9 mouse cellular contexts compared by ENCODE assay signal in the genomic region with DNA sequence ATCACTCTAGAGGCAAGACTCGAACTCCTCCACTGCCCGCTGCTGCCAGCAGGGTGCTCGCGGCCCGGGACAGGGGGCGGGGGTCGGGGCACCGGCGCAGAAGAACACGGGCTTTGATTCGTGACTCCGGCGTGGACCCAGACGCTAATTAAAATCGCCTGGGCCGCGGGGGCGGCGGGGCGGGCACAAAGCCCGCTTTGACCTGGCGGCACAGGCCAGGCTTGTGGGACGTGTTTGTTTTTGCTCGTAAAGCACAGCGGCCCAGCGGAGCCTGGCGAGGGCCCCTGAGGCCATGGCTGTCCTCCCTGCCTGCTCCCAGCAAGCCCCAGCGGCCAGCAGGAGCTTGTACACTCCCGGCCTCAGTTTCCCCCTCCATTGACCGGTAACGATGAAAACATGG. TPM values are rescaled to one million over a fixed set of nuclear protein-coding genes. Genes with fewer than 3 reads are reported as not detected.
A peak's percentile ranks its signal among the peaks of the same experiment; 100 is the strongest.
DNase-seq lines count a peak whose midpoint lies in the region; ATAC-seq and TF ChIP-seq lines count a peak whose summit lies in the region.
"Had no signal": no experiment of that assay in that cellular context is flagged by ENCODE, and none has a peak within 500 bp of the region (broad histone marks: within the 10 kb centered on the region; RNA-seq: fewer than 3 reads in every experiment).

No protein-coding gene starts in this region.

- H3K36me3 ChIP-seq in neural tube, embryonic 15.5 days: no peaks in the 10 kb centered on the region
- no peaks in the 10 kb centered on the region for H3K36me3 ChIP-seq in stomach, embryonic 16.5 days (ENCODE audit: control insufficient read depth, insufficient read depth, low read length)

- no peak for TF ChIP-seq CTCF in gastrocnemius, adult 2 months (IDR thresholded peaks at IDR 0.05)

- peak; percentile 21 for DNase-seq in gastrocnemius, adult 2 months
- no peak for DNase-seq in gastrocnemius, postnatal 10 days
- DNase-seq in neural tube, embryonic 10.5 days (ENCODE audit: extremely low spot score, low spot score): peak; percentile 30
- peak; percentile 24 for DNase-seq in kidney, postnatal 14 days
- no peak for DNase-seq in urinary bladder, adult 2 months (ENCODE audit: low spot score)

- H3K27ac ChIP-seq in gastrocnemius, adult 2 months: no peak overlapping the region
- no peak overlapping the region for H3K27ac ChIP-seq in neural tube, embryonic 15.5 days (replicated peaks)
- H3K27ac ChIP-seq in stomach, embryonic 16.5 days (ENCODE audit: low read length): no peak overlapping the region

- intact Hi-C loops in gastrocnemius, adult 2 months (cut with DNase I): no loop called here

- H3K4me3 ChIP-seq in gastrocnemius, adult 2 months: no peak overlapping the region
- H3K4me3 ChIP-seq in neural tube, embryonic 15.5 days (replicated peaks): no peak overlapping the region
- no peak overlapping the region for H3K4me3 ChIP-seq in stomach, embryonic 16.5 days (replicated peaks; ENCODE audit: low read length)

- ATAC-seq in neural tube, embryonic 15.5 days (ENCODE audit: low FRiP score): no peak
- no peak for ATAC-seq in stomach, embryonic 16.5 days (ENCODE audit: insufficient read depth, low FRiP score)
- ATAC-seq in inflammation-experienced regulatory T-cells, adult 6 months: no peak

- no peaks in the 10 kb centered on the region for H3K9me3 ChIP-seq in neural tube, embryonic 15.5 days (replicated peaks)
- no peaks in the 10 kb centered on the region for H3K9me3 ChIP-seq in stomach, embryonic 16.5 days (replicated peaks; ENCODE audit: control insufficient read depth, low read length)

- H3K27me3 ChIP-seq in neural tube, embryonic 15.5 days (replicated peaks): no peaks in the 10 kb centered on the region; the same call in 1 of the 2 replicates
- no peaks in the 10 kb centered on the region for H3K27me3 ChIP-seq in stomach, embryonic 16.5 days (ENCODE audit: control insufficient read depth, insufficient read depth, low read length)

- no peak overlapping the region for H3K4me2 ChIP-seq in neural tube, embryonic 15.5 days
- H3K4me2 ChIP-seq in stomach, embryonic 16.5 days (ENCODE audit: low read depth, low read length): 0 out of 2 replicates have a peak overlapping the region, but pooled peaks have one; percentile 8

- 16% methylated on average over 31 of the region's 31 CpGs for WGBS in neural tube, embryonic 15.5 days
- 20% methylated on average over 31 of the region's 31 CpGs for WGBS in stomach, embryonic 16.5 days

- H3K4me1 ChIP-seq in neural tube, embryonic 15.5 days: no peaks in the 10 kb centered on the region
- 0 out of 2 replicates have a peak, but pooled peaks cover 4% of the 10 kb centered on the region for H3K4me1 ChIP-seq in stomach, embryonic 16.5 days (ENCODE audit: control insufficient read depth, insufficient read depth, low read length)

- no peak overlapping the region for H3K9ac ChIP-seq in neural tube, embryonic 15.5 days (replicated peaks)
- H3K9ac ChIP-seq in stomach, embryonic 16.5 days (ENCODE audit: low read length): no peak overlapping the region

RNA-seq across cellular contexts. Expression of gene Chrdl2, which starts 36.1 kb away (rescaled TPM):
- 1 to 10 TPM; 2.0 to 3.2 TPM for total RNA-seq in gastrocnemius, adult 2 months (2021)
- 1 to 10 TPM; 2.5 to 3.3 TPM for total RNA-seq in gastrocnemius, postnatal 10 days (2021)
- polyA plus RNA-seq in neural tube, embryonic 15.5 days (2015; fragmentation: Nextera tagmentation; extraction: Ambion mirVana): 0.28 and 0.37 TPM in 2 replicates
- polyA plus RNA-seq in stomach, embryonic 16.5 days (2015; fragmentation: Nextera tagmentation; extraction: Ambion mirVana): 0.48 and 0.90 TPM in 2 replicates
- not detected for polyA plus RNA-seq in inflammation-experienced regulatory T-cells, adult 6 months (2017; shearing (Covaris generic))
- 4.3 and 8.0 TPM in 2 replicates for polyA plus RNA-seq in urinary bladder, adult 2 months (2012; rRNA removed)
- polyA plus RNA-seq: C2C12 had no signal

Comparison
In these comparisons a context has a peak if more than half of its experiments do, and no peak if none do; other contexts are left out.
1. DNase-seq: peak in gastrocnemius, adult 2 months (single experiment), neural tube, embryonic 10.5 days (single experiment) and kidney, postnatal 14 days (single experiment); none in gastrocnemius, postnatal 10 days (single experiment) and urinary bladder, adult 2 months (single experiment).